Mouse (Mus musculus): ENCODE results near the gene Wdr90. TPM values are rescaled to one million over a fixed set of nuclear protein-coding genes. Genes with fewer than 3 reads are reported as not detected.

Gene Wdr90
- total and polyA plus RNA-seq, 2 experiments from 2014 or later, result 13.2 to 40.2 TPM

GRCm38 (mm10) chr17:25836397-25837075, 24.8 kb downstream of the Wdr90 start:
- Histone ChIP-seq H3K27ac (ENCODE audit: low read depth, low read length) (peak overlapping the region; percentile 84), H3K4me2 (ENCODE audit: low read depth) (peak overlapping the region; percentile 89), H3K4me3 (ENCODE audit: low read depth, low read length) (peak overlapping the region; percentile 61), H3K9me3 (ENCODE audit: low read length) (no peaks in the 10 kb centered on the region), H3K9ac (peak overlapping the region; percentile 77), H3K36me3 (ENCODE audit: insufficient read depth) (peaks cover 29% of the 10 kb centered on the region), H3K27me3 (ENCODE audit: insufficient read depth, low read length) (no peaks in the 10 kb centered on the region), H3K4me1 (ENCODE audit: insufficient read depth) (peaks cover 33% of the 10 kb centered on the region)
- WGBS, result 24% methylated on average over 21 of the region's 23 CpGs
- ATAC-seq (peak; percentile 0; the same call in 1 of the 2 replicates), DNase-seq (no peak)
- TF ChIP-seq CTCF (IDR thresholded peaks at IDR 0.05; ENCODE audit: low read depth), result no peak

- Histone ChIP-seq H3K9me3 (ENCODE audit: low read length) (no peaks in the 10 kb centered on the region), H3K9ac (peak overlapping the region; percentile 77; the same call in 1 of the 2 replicates), H3K4me2 (ENCODE audit: low read depth) (peak overlapping the region; percentile 89), H3K27me3 (ENCODE audit: insufficient read depth, low read length) (no peaks in the 10 kb centered on the region), H3K36me3 (ENCODE audit: insufficient read depth) (peaks cover 29% of the 10 kb centered on the region), H3K4me3 (ENCODE audit: low read depth, low read length) (no peak overlapping the region), H3K4me1 (ENCODE audit: insufficient read depth) (peaks cover 37% of the 10 kb centered on the region), H3K27ac (ENCODE audit: low read depth, low read length) (no peak overlapping the region)
- ATAC-seq (no peak), DNase-seq (no peak)
- no peak for TF ChIP-seq CTCF (IDR thresholded peaks at IDR 0.05; ENCODE audit: low read depth)
- 92% methylated on average over 16 of the region's 16 CpGs for WGBS
Observed at GRCm38 (mm10) chr17:25835816-25836215, 25.5 kb downstream of the Wdr90 start.

GRCm38 (mm10) chr17:25835301-25835700, 26.0 kb downstream of the Wdr90 start:
- H3K9me3 ChIP-seq (ENCODE audit: low read length), result no peaks in the 10 kb centered on the region
- ATAC-seq (no peak), DNase-seq (no peak)
- WGBS, result 91% methylated on average over 7 of the region's 7 CpGs
- no peaks in the 10 kb centered on the region for H3K27me3 ChIP-seq (ENCODE audit: insufficient read depth, low read length)
- TF ChIP-seq CTCF (IDR thresholded peaks at IDR 0.05; ENCODE audit: low read depth), result no peak
- peaks cover 29% of the 10 kb centered on the region for H3K36me3 ChIP-seq (ENCODE audit: insufficient read depth)
- H3K9ac ChIP-seq, result no peak overlapping the region
- H3K4me1 ChIP-seq (ENCODE audit: insufficient read depth), result peaks cover 37% of the 10 kb centered on the region
- H3K27ac ChIP-seq (ENCODE audit: low read depth, low read length), result no peak overlapping the region
- H3K4me3 ChIP-seq (ENCODE audit: low read depth, low read length), result no peak overlapping the region
- no peak overlapping the region for H3K4me2 ChIP-seq (ENCODE audit: low read depth)

GRCm38 (mm10) chr17:25834595-25835222, 26.6 kb downstream of the Wdr90 start:
- Histone ChIP-seq H3K9me3 (ENCODE audit: low read length) (no peaks in the 10 kb centered on the region), H3K36me3 (ENCODE audit: insufficient read depth) (peaks cover 29% of the 10 kb centered on the region), H3K4me2 (ENCODE audit: low read depth) (peak overlapping the region; percentile 89), H3K27me3 (ENCODE audit: insufficient read depth, low read length) (no peaks in the 10 kb centered on the region), H3K4me3 (ENCODE audit: low read depth, low read length) (peak overlapping the region; percentile 59), H3K27ac (ENCODE audit: low read depth, low read length) (no peak overlapping the region), H3K4me1 (ENCODE audit: insufficient read depth) (peaks cover 42% of the 10 kb centered on the region), H3K9ac (no peak overlapping the region)
- DNase-seq (no peak), ATAC-seq (no peak)
- 90% methylated on average over 12 of the region's 12 CpGs for WGBS
- no peak for TF ChIP-seq CTCF (IDR thresholded peaks at IDR 0.05; ENCODE audit: low read depth)

GRCm38 (mm10) chr17:25833961-25834594, 27.2 kb downstream of the Wdr90 start:
- H3K4me3 ChIP-seq (ENCODE audit: low read depth, low read length), result peak overlapping the region; percentile 59
- H3K36me3 ChIP-seq (ENCODE audit: insufficient read depth), result peaks cover 23% of the 10 kb centered on the region
- TF ChIP-seq CTCF (IDR thresholded peaks at IDR 0.05; ENCODE audit: low read depth), result no peak
- 47% methylated on average over 6 of the region's 6 CpGs for WGBS
- H3K9me3 ChIP-seq (ENCODE audit: low read length), result no peaks in the 10 kb centered on the region
- no peaks in the 10 kb centered on the region for H3K27me3 ChIP-seq (ENCODE audit: insufficient read depth, low read length)
- H3K27ac ChIP-seq (ENCODE audit: low read depth, low read length), result peak overlapping the region; percentile 93
- H3K4me1 ChIP-seq (ENCODE audit: insufficient read depth), result peaks cover 44% of the 10 kb centered on the region
- H3K9ac ChIP-seq, result no peak overlapping the region
- peak overlapping the region; percentile 89 for H3K4me2 ChIP-seq (ENCODE audit: low read depth)
- ATAC-seq, result no peak
- no peak for DNase-seq

GRCm38 (mm10) chr17:25833291-25833663, 28.0 kb downstream of the Wdr90 start, which contains the start of gene Stub1:
Gene Stub1 (minus strand): TSS chr17:25833404.
- no peaks in the 10 kb centered on the region for H3K9me3 ChIP-seq (ENCODE audit: low read length)
- 2% methylated on average over 24 of the region's 24 CpGs for WGBS
- peaks cover 46% of the 10 kb centered on the region for H3K4me1 ChIP-seq (ENCODE audit: insufficient read depth)
- DNase-seq, result no peak
- peak within 1 kb of the TSS; percentile 76 for H3K9ac ChIP-seq
- TF ChIP-seq CTCF (IDR thresholded peaks at IDR 0.05; ENCODE audit: low read depth), result no peak
- peak; percentile 48 for ATAC-seq
- H3K27me3 ChIP-seq (ENCODE audit: insufficient read depth, low read length), result no peaks in the 10 kb centered on the region
- H3K4me2 ChIP-seq (ENCODE audit: low read depth), result peak within 1 kb of the TSS; percentile 89
- peak within 1 kb of the TSS; percentile 59 for H3K4me3 ChIP-seq (ENCODE audit: low read depth, low read length)
- peaks cover 18% of the 10 kb centered on the region for H3K36me3 ChIP-seq (ENCODE audit: insufficient read depth)
- peak within 1 kb of the TSS; percentile 93 for H3K27ac ChIP-seq (ENCODE audit: low read depth, low read length)

All from forebrain, postnatal 0 days (tissue).